12 mouse cellular contexts compared by ENCODE assay signal in the genomic region with DNA sequence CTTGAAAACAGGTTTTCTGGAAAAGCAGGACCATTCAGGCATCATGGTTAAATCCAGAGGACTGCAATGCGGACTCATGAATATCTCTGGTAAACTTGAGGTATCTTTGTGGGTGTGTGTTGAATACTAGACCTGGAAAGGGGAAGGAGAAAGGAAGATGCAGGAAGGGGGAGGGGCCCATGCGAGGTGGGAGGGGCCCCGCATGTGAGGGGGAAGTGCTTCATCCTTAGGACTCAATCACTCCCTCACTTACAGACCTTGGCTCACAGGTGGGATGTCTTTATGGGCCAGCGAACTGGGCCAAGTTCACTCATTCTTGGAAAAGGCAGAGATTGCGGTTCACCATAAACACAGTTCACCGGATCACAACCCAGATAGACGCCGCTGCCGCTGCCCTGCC. TPM values are rescaled to one million over a fixed set of nuclear protein-coding genes. Genes with fewer than 3 reads are reported as not detected.
DNase-seq lines count a peak whose midpoint lies in the region; ATAC-seq and TF ChIP-seq lines count a peak whose summit lies in the region.
"Had no signal": no experiment of that assay in that cellular context is flagged by ENCODE, and none has a peak within 500 bp of the region (broad histone marks: within the 10 kb centered on the region; RNA-seq: fewer than 3 reads in every experiment).

No protein-coding gene starts in this region.

- H3K4me2 ChIP-seq in heart, embryonic 11.5 days = no peak overlapping the region

- 70% methylated on average over 9 of the region's 9 CpGs for WGBS in heart, embryonic 11.5 days (ENCODE audit: insufficient replicate concordance)

- no peaks in the 10 kb centered on the region; the same call in 1 of the 2 replicates for H3K36me3 ChIP-seq in heart, embryonic 11.5 days (ENCODE audit: control insufficient read depth, insufficient read depth, low read length)
- H3K36me3 ChIP-seq in E14TG2a.4 (ENCODE audit: insufficient read depth, low read length) = no peaks in the 10 kb centered on the region

- H3K27ac ChIP-seq in heart, embryonic 11.5 days (ENCODE audit: low read depth, low read length) = peak overlapping the region; percentile 31; the same call in 1 of the 2 replicates

- no peaks in the 10 kb centered on the region for H3K27me3 ChIP-seq in heart, embryonic 11.5 days (ENCODE audit: control insufficient read depth, insufficient read depth, low read length)
- H3K27me3 ChIP-seq in E14TG2a.4 (ENCODE audit: insufficient read depth, low read length) = peaks cover 43% of the 10 kb centered on the region

- ATAC-seq in heart, embryonic 11.5 days (replicated peaks; ENCODE audit: insufficient number of reproducible peaks, low FRiP score, low TSS enrichment) = no peak
- peak; percentile 29 for ATAC-seq in granulocyte monocyte progenitor cell, adult 5-6 weeks (replicated peaks; ENCODE audit: poor library complexity, severe bottlenecking)
- no peak for ATAC-seq in cerebellum, adult (ENCODE audit: insufficient number of reproducible peaks, low FRiP score, low TSS enrichment)
- ATAC-seq: liver, postnatal 0 days had no signal

- peaks cover 30% of the 10 kb centered on the region for H3K4me1 ChIP-seq in heart, embryonic 11.5 days (ENCODE audit: control insufficient read depth, insufficient read depth, low read length)
- H3K4me1 ChIP-seq in E14TG2a.4 (replicated peaks; ENCODE audit: low read depth, low read length) = peaks cover 80% of the 10 kb centered on the region

- intact Hi-C loops in heart, postnatal 14 days (cut with DNase I) = no loop called here

- no peak for TF ChIP-seq CTCF in E14TG2a.4 (conservative IDR thresholded peaks at IDR 0.05; ENCODE audit: low read length)

- H3K9me3 ChIP-seq in heart, embryonic 11.5 days (replicated peaks; ENCODE audit: control insufficient read depth, low read length) = no peaks in the 10 kb centered on the region
- H3K9me3 ChIP-seq in E14TG2a.4 (ENCODE audit: low read length) = peaks cover 5% of the 10 kb centered on the region

- H3K9ac ChIP-seq in heart, embryonic 11.5 days (ENCODE audit: low read depth, low read length) = no peak overlapping the region
- H3K9ac ChIP-seq: liver, postnatal 0 days had no signal

- H3K4me3 ChIP-seq in heart, embryonic 11.5 days (ENCODE audit: low read depth, low read length) = no peak overlapping the region
- H3K4me3 ChIP-seq in E14TG2a.4 (replicated peaks; ENCODE audit: low read length) = peak overlapping the region; percentile 41; the same call in 1 of the 2 replicates

- no peak for DNase-seq in heart, postnatal 14 days
- DNase-seq in kidney, postnatal 14 days = peak; percentile 15
- no peak for DNase-seq in cerebellum, adult 9-11 months
- DNase-seq in adrenal gland, adult 2 months = no peak
- DNase-seq: adrenal gland, adult 8-10 months; heart, postnatal 36 days; liver, postnatal 0 days had no signal

RNA-seq across cellular contexts. Expression of a gene that starts 4.9 kb away (rescaled TPM):
- 42.0 and 48.3 TPM in 2 replicates for polyA plus RNA-seq in heart, embryonic 11.5 days (2014; fragmentation: Nextera tagmentation; extraction: Ambion mirVana)
- 1 to 10 TPM; 5.0 to 9.0 TPM for total RNA-seq in heart, postnatal 14 days (2021)
- total RNA-seq in granulocyte monocyte progenitor cell, adult 5-6 weeks (2014; fragmentation: Nextera tagmentation) = 3.1 and 3.9 TPM in 2 replicates
- total RNA-seq in granulocyte monocyte progenitor cell, adult 5-6 weeks (2017) = 5.5 and 6.1 TPM in 2 replicates
- total RNA-seq in adrenal gland, adult 2 months (2021) = 1 to 10 TPM; 1.5 to 1.6 TPM
- 1.6 and 2.0 TPM in 2 replicates for polyA plus RNA-seq in adrenal gland, adult 2 months (2012; rRNA removed)
- total RNA-seq: megakaryocyte-erythroid progenitor cell, adult 5-6 weeks had no signal
